Mouse (Mus musculus): ENCODE measurements at regions not wholly inside any gene's neighbourhood (a gene's known extent, or its start where the extent isn't known, plus 50 kb on each side); places are given as distances from the start of the nearest gene placed in this dataset.

GRCm38 (mm10) chr8:25341225-25341624 lies 517.1 kb upstream of the Adam5 start:
- TF ChIP-seq HCFC1 (IDR thresholded peaks at IDR 0.05; ENCODE audit: borderline replicate concordance, insufficient read depth, low read length) (no peak), CHD2 (IDR thresholded peaks at IDR 0.05; ENCODE audit: low read depth, low read length) (no peak)

Measured in ES-E14 (cell line).